Mouse (Mus musculus) forebrain, embryonic 14.5 days (tissue): ENCODE data around the gene Mtus2. TPM values are rescaled to one million over a fixed set of nuclear protein-coding genes. Genes with fewer than 3 reads are reported as not detected.
A peak's percentile ranks its signal among the peaks of the same experiment; 100 is the strongest.

Experiments
- ATAC-seq: fragments of 200-750 bp; cut with Nextera tagmentation; 2 replicates; pipeline ENCODE4 v1.8.0; 2017; ENCODE audit warnings: mild to moderate bottlenecking, moderate library complexity
- DNase-seq: peaks from one replicate; pipeline ENCODE4 v3.0.0-alpha.2; 2015; ENCODE audit warnings: low spot score
- H3K27ac ChIP-seq: fragments of 300-500 bp; sonication (generic); 2 replicates; pipeline ENCODE4 v1.5.1; 2014; ENCODE audit warnings: low read depth, mild to moderate bottlenecking, control low read depth, low read length, moderate library complexity
- H3K27me3 ChIP-seq: fragments of 300-500 bp; sonication (generic); replicated peaks from 2 replicates; pipeline ENCODE4 v1.6.1; 2014; ENCODE audit warnings: low read length, control low read depth, mixed read lengths; ENCODE audit not compliant: control insufficient read depth, insufficient read depth
- H3K36me3 ChIP-seq: fragments of 300-500 bp; sonication (generic); 2 replicates; pipeline ENCODE4 v1.6.1; 2014; ENCODE audit warnings: low read length, control low read depth; ENCODE audit not compliant: control insufficient read depth, insufficient read depth
- H3K4me1 ChIP-seq: fragments of 300-500 bp; sonication (generic); 2 replicates; pipeline ENCODE4 v1.6.1; 2014; ENCODE audit warnings: antibody characterized with exemption, low read length, control low read depth; ENCODE audit not compliant: control insufficient read depth, insufficient read depth
- H3K4me2 ChIP-seq: fragments of 300-500 bp; sonication (generic); 2 replicates; pipeline ENCODE4 v1.6.1; 2014; ENCODE audit warnings: mild to moderate bottlenecking, control low read depth, low read length
- H3K4me3 ChIP-seq: fragments of 300-500 bp; sonication (generic); 2 replicates; pipeline ENCODE4 v1.5.1; 2014; ENCODE audit warnings: low read depth, low read length, control low read depth
- H3K9ac ChIP-seq: fragments of 300-500 bp; sonication (generic); 2 replicates; pipeline ENCODE4 v1.6.1; 2014; ENCODE audit warnings: mild to moderate bottlenecking, low read length, control low read depth, moderate library complexity
- H3K9me3 ChIP-seq: fragments of 300-500 bp; sonication (generic); replicated peaks from 2 replicates; pipeline ENCODE4 v1.6.1; 2016; ENCODE audit warnings: low read length, control low read depth, mixed read lengths; ENCODE audit not compliant: control insufficient read depth
- WGBS: fragments of 180-500 bp; shearing (Covaris S2); extraction: QIAGEN DNeasy Blood & Tissue Kit; methylation state at CpG from one replicate; pipeline ENCODE4 v1.1.7; 2014; 5-methylcytosine and 5-hydroxymethylcytosine counted together
- polyA plus RNA-seq: library from polyadenylated mRNA; unstranded; fragments of >200 nt; fragmentation: Nextera tagmentation; extraction: Ambion mirVana; gene quantifications from 2 replicates; pipeline ENCODE4 v1.2.1, GENCODE M21; 2014

Mtus2 gene
- 17.0 and 20.4 TPM in 2 replicates for polyA plus RNA-seq

DNA sequence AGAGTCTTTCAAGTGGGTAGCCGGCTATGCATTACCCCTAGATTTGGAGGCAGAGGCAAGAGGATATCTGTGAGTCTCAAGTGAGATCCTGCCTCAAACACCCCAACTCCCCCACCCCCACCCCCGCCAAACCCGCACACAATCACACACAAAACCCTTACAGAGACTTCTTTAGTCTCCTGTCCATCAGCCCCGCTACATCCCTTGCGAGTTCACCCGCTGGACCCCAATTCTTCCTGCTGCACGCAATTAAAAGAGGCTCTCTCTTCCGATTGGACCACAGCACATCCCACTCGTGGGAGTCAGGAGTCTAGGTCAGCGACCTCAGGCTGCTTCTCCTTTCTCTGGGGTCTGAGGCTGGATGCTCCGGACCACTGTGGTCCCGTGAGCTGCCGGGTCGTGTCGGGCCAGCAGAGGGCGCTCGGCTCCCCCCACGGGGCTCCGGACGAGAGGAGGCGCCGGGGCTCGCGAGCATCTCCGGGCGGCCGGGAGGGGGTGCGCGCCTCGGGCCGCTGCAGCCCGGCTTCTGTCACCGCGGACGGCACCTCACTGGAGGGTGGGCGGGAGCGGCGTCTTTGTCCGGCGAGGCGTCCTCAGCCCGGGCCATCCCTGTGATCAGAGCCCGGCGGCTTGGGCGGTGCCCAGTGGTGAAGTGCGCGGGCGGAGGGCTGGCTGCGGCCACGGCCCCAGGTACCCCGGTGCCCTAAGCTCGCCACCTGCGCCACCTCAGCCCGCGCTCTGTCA, at the start of gene Mtus2:
Mtus2 (plus strand) TSS at position 500 of the 744 bp plus-strand sequence.
- Histone ChIP-seq H3K9ac (peak within 1 kb of the TSS; percentile 71), H3K9me3 (no peaks in the 10 kb centered on the region), H3K27me3 (no peaks in the 10 kb centered on the region), H3K27ac (0 out of 2 replicates have a peak within 1 kb of the TSS, but pooled peaks have one; percentile 11), H3K4me2 (peak within 1 kb of the TSS; percentile 99), H3K4me3 (peak within 1 kb of the TSS; percentile 56), H3K36me3 (no peaks in the 10 kb centered on the region), H3K4me1 (peaks cover 9% of the 10 kb centered on the region; the same call in 1 of the 2 replicates)
- DNase-seq, result peak; percentile 84
- peak; percentile 96 for ATAC-seq
- 0% methylated on average over 51 of the region's 55 CpGs for WGBS

GRCm38 (mm10) chr5:147907851-147908250, 49.3 kb upstream of the Mtus2 start:
- Histone ChIP-seq H3K36me3 (no peaks in the 10 kb centered on the region), H3K9ac (no peak overlapping the region), H3K4me2 (no peak overlapping the region), H3K27me3 (no peaks in the 10 kb centered on the region), H3K4me1 (no peaks in the 10 kb centered on the region), H3K9me3 (no peaks in the 10 kb centered on the region), H3K4me3 (no peak overlapping the region), H3K27ac (no peak overlapping the region)
- WGBS, result 94% methylated on average over 8 of the region's 8 CpGs
- ATAC-seq, result no peak
- no peak for DNase-seq

- Histone ChIP-seq H3K27ac (no peak overlapping the region), H3K4me1 (no peaks in the 10 kb centered on the region), H3K4me3 (no peak overlapping the region), H3K4me2 (no peak overlapping the region), H3K9ac (no peak overlapping the region), H3K9me3 (no peaks in the 10 kb centered on the region), H3K27me3 (no peaks in the 10 kb centered on the region), H3K36me3 (no peaks in the 10 kb centered on the region)
- ATAC-seq (no peak), DNase-seq (no peak)
- WGBS, result 91% methylated on average over 12 of the region's 12 CpGs
These were observed 46.2 kb upstream of the Mtus2 start for GRCm38 (mm10) chr5:147910807-147911509.

- Histone ChIP-seq H3K27ac (no peak overlapping the region), H3K27me3 (no peaks in the 10 kb centered on the region), H3K9ac (no peak overlapping the region), H3K4me3 (no peak overlapping the region), H3K9me3 (no peaks in the 10 kb centered on the region), H3K36me3 (no peaks in the 10 kb centered on the region), H3K4me1 (no peaks in the 10 kb centered on the region), H3K4me2 (no peak overlapping the region)
- ATAC-seq (no peak), DNase-seq (no peak)
- 86% methylated on average over 5 of the region's 5 CpGs for WGBS
These were observed 45.4 kb upstream of the Mtus2 start for GRCm38 (mm10) chr5:147911744-147912143.

GRCm38 (mm10) chr5:147913241-147913842, 43.8 kb upstream of the Mtus2 start:
- Histone ChIP-seq H3K27me3 (no peaks in the 10 kb centered on the region), H3K4me2 (no peak overlapping the region), H3K9ac (no peak overlapping the region), H3K4me3 (no peak overlapping the region), H3K36me3 (no peaks in the 10 kb centered on the region), H3K4me1 (no peaks in the 10 kb centered on the region), H3K9me3 (no peaks in the 10 kb centered on the region), H3K27ac (no peak overlapping the region)
- WGBS, result 40% methylated on average over 14 of the region's 14 CpGs
- ATAC-seq, result no peak
- no peak for DNase-seq

DNA sequence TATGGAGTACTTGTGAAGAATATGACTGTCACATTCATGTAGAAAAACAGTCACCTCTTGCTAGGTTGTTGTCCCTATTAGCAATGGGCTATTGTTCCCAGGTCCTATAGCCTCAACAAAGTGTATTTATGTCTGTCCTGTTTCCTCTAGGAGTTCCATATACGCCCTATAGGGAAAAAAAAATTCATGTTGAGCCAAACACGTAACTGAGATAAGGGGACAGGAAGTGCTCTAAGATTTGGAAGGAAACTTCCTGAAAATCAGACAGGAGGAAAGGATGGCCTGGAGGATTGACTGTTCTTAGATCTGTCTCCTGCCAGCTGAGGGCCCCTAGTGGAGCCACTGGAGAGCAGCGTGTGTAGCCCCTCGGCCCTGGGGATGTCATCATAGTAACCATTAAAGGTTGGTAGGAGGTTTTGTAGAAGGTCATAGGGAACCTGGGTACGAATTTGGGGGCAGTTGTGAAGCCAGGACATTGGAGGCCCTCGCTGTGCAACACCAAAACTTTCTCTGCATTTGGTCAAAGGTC, 42.0 kb upstream of the Mtus2 start:
- H3K4me1 ChIP-seq, result no peaks in the 10 kb centered on the region
- H3K27ac ChIP-seq, result no peak overlapping the region
- no peaks in the 10 kb centered on the region for H3K9me3 ChIP-seq
- H3K9ac ChIP-seq, result no peak overlapping the region
- no peak for DNase-seq
- no peak overlapping the region for H3K4me2 ChIP-seq
- WGBS, result 60% methylated on average over 6 of the region's 6 CpGs
- H3K27me3 ChIP-seq, result no peaks in the 10 kb centered on the region
- H3K36me3 ChIP-seq, result no peaks in the 10 kb centered on the region
- H3K4me3 ChIP-seq, result no peak overlapping the region
- no peak for ATAC-seq

GRCm38 (mm10) chr5:147916171-147916570, 40.9 kb upstream of the Mtus2 start:
- H3K27ac ChIP-seq, result no peak overlapping the region
- 83% methylated on average over 9 of the region's 9 CpGs for WGBS
- no peak for ATAC-seq

GRCm38 (mm10) chr5:147918044-147918846, 38.9 kb upstream of the Mtus2 start:
- ATAC-seq (no peak), DNase-seq (no peak)
- 82% methylated on average over 17 of the region's 17 CpGs for WGBS
- Histone ChIP-seq H3K4me2 (no peak overlapping the region), H3K36me3 (no peaks in the 10 kb centered on the region), H3K9me3 (no peaks in the 10 kb centered on the region), H3K4me3 (no peak overlapping the region), H3K4me1 (no peaks in the 10 kb centered on the region), H3K27me3 (no peaks in the 10 kb centered on the region), H3K9ac (no peak overlapping the region), H3K27ac (no peak overlapping the region)

More at GRCm38 (mm10) chr5:147916171-147916570, 40.9 kb upstream of the Mtus2 start:
- Histone ChIP-seq H3K9me3 (no peaks in the 10 kb centered on the region), H3K9ac (no peak overlapping the region), H3K4me2 (no peak overlapping the region), H3K27me3 (no peaks in the 10 kb centered on the region), H3K4me1 (no peaks in the 10 kb centered on the region), H3K4me3 (no peak overlapping the region), H3K36me3 (no peaks in the 10 kb centered on the region)
- DNase-seq, result no peak
